Mouse (Mus musculus) liver, embryonic 13.5 days (tissue): ENCODE measurements at regions not wholly inside any gene's neighbourhood (a gene's known extent, or its start where the extent isn't known, plus 50 kb on each side); places are given as distances from the start of the nearest gene placed in this dataset.

Source experiments
- ATAC-seq: fragments of 200-750 bp; cut with Nextera tagmentation; 2 replicates; pipeline ENCODE4 v1.8.0; 2017; ENCODE audit warnings: low read depth, mild to moderate bottlenecking, moderate number of reproducible peaks, moderate library complexity
- DNase-seq: peaks from one replicate; pipeline ENCODE4 v3.0.0; 2022
- H3K27ac ChIP-seq: fragments of 300-500 bp; sonication (generic); 2 replicates; pipeline ENCODE4 v1.5.1; 2015; ENCODE audit warnings: moderate library complexity, mild to moderate bottlenecking, inconsistent platforms
- H3K27me3 ChIP-seq: fragments of 300-500 bp; sonication (generic); 2 replicates; pipeline ENCODE4 v1.6.1; 2015; ENCODE audit warnings: mild to moderate bottlenecking, inconsistent platforms
- H3K36me3 ChIP-seq: fragments of 300-500 bp; sonication (generic); 2 replicates; pipeline ENCODE4 v1.6.1; 2015; ENCODE audit warnings: mild to moderate bottlenecking, inconsistent platforms
- H3K4me1 ChIP-seq: fragments of 300-500 bp; sonication (generic); replicated peaks from 2 replicates; pipeline ENCODE4 v1.6.1; 2015; ENCODE audit warnings: inconsistent platforms
- H3K4me2 ChIP-seq: fragments of 300-500 bp; sonication (generic); 2 replicates; pipeline ENCODE4 v1.6.1; 2015; ENCODE audit warnings: inconsistent platforms, mild to moderate bottlenecking, moderate library complexity
- H3K4me3 ChIP-seq: fragments of 300-500 bp; sonication (generic); replicated peaks from 2 replicates; pipeline ENCODE4 v1.5.1; 2015; ENCODE audit warnings: mild to moderate bottlenecking, inconsistent platforms
- H3K9ac ChIP-seq: fragments of 300-500 bp; sonication (generic); 2 replicates; pipeline ENCODE4 v1.6.1; 2015; ENCODE audit warnings: mild to moderate bottlenecking, inconsistent platforms
- H3K9me3 ChIP-seq: fragments of 300-500 bp; sonication (generic); replicated peaks from 2 replicates; pipeline ENCODE4 v1.6.1; 2016; ENCODE audit warnings: inconsistent platforms
- WGBS: fragments of 180-500 bp; shearing (Covaris S2); methylation state at CpG from one replicate; pipeline ENCODE4 v1.1.7; 2015; ENCODE audit not compliant: insufficient replicate concordance; 5-methylcytosine and 5-hydroxymethylcytosine counted together

GRCm38 (mm10) chr15:15692713-15693112, 1035.8 kb upstream of the Cdh9 start:
- Histone ChIP-seq H3K4me3 (no peak overlapping the region), H3K27ac (no peak overlapping the region), H3K9ac (no peak overlapping the region), H3K4me1 (no peaks in the 10 kb centered on the region), H3K9me3 (no peaks in the 10 kb centered on the region), H3K4me2 (no peak overlapping the region), H3K27me3 (no peaks in the 10 kb centered on the region), H3K36me3 (no peaks in the 10 kb centered on the region)
- no peak for ATAC-seq
- DNase-seq: no peak
- WGBS: 53% methylated on average over 2 of the region's 2 CpGs

- Histone ChIP-seq H3K9ac (no peak overlapping the region), H3K4me3 (no peak overlapping the region), H3K9me3 (no peaks in the 10 kb centered on the region), H3K36me3 (no peaks in the 10 kb centered on the region), H3K27me3 (no peaks in the 10 kb centered on the region), H3K27ac (no peak overlapping the region), H3K4me1 (no peaks in the 10 kb centered on the region), H3K4me2 (no peak overlapping the region)
- 55% methylated on average over 2 of the region's 2 CpGs for WGBS
- no peak for ATAC-seq
- no peak for DNase-seq
Observed at GRCm38 (mm10) chr15:15716694-15717093, 1011.9 kb upstream of the Cdh9 start.

GRCm38 (mm10) chr15:15741987-15742386, 986.6 kb upstream of the Cdh9 start:
- Histone ChIP-seq H3K27ac (no peak overlapping the region), H3K36me3 (no peaks in the 10 kb centered on the region), H3K9me3 (0 out of 2 replicates have a peak, but pooled peaks cover 6% of the 10 kb centered on the region), H3K9ac (no peak overlapping the region), H3K27me3 (no peaks in the 10 kb centered on the region), H3K4me3 (no peak overlapping the region), H3K4me2 (no peak overlapping the region), H3K4me1 (no peaks in the 10 kb centered on the region)
- DNase-seq: no peak
- WGBS: 54% methylated on average over 4 of the region's 4 CpGs
- ATAC-seq: no peak

GRCm38 (mm10) chr15:15743011-15743410, 985.5 kb upstream of the Cdh9 start:
- Histone ChIP-seq H3K4me2 (no peak overlapping the region), H3K9ac (no peak overlapping the region), H3K9me3 (0 out of 2 replicates have a peak, but pooled peaks cover 6% of the 10 kb centered on the region), H3K27ac (no peak overlapping the region), H3K4me3 (no peak overlapping the region), H3K36me3 (no peaks in the 10 kb centered on the region), H3K27me3 (no peaks in the 10 kb centered on the region), H3K4me1 (no peaks in the 10 kb centered on the region)
- ATAC-seq: no peak
- DNase-seq: no peak
- WGBS: 60% methylated on average over 5 of the region's 5 CpGs
